Mouse (Mus musculus): ENCODE results near the gene Rps9. TPM values are rescaled to one million over a fixed set of nuclear protein-coding genes. Genes with fewer than 3 reads are reported as not detected.
"Not testable (repeated sequence)": the region's sequence is repeated elsewhere in the genome, so short reads cannot be mapped to it uniquely, and the experiment has no call there.

Gene Rps9
- total RNA-seq, 1 experiment: 2,308 TPM

DNA sequence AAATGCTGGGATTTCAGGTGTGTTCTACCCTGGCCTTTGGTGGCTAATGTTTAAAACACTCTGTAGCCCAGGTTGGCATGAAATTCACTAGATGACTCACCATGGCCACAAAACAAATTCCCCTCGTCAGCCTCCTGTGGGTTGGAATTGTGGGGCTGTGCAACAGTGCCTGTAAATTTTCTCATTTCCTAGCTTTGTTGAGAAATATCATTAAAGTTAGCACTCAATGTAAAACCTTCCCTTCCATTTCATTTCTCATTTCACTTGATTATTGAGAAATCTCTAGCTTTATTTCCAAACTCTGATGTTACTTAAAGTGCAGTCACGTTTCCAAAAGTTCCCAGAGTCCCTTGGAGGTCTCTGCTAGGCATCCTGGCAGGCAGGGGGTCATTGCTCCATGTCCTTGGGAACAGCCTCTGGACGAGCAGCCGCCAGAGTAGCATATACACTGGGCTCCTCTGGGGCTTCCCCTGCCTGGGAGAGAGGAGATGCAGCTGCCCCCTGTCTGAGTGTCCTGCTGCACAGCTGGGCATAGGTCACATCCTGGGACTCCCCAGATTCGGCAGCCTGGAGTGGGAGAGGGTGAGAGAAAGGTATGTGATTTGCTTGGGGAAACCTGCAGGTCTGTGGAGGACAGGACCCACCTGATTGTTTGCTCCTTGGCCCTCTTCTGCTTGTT is 8.6 kb downstream of the Rps9 start:
- no peak overlapping the region for H3K4me3 ChIP-seq (ENCODE audit: insufficient read depth in 1 of 2, low read depth in 1 of 2, low read length in 2 of 2, poor library complexity in 1 of 2, severe bottlenecking in 1 of 2)
- DNase-seq (ENCODE audit: low read depth, low spot score): no peak
- no peaks in the 10 kb centered on the region for H3K9me3 ChIP-seq (ENCODE audit: control insufficient read depth, insufficient read depth, low read depth, low read length)
- in situ Hi-C loops (cut with MboI; ENCODE audit: low sequenced_read_pairs in 2 of 2, unreplicated experiment in 2 of 2): no loop called here
- no peak overlapping the region for H3K27ac ChIP-seq (ENCODE audit: insufficient read depth, low read depth, low read length, poor library complexity, severe bottlenecking)
- H3K9ac ChIP-seq (ENCODE audit: insufficient read depth, low read depth, low read length, poor library complexity, severe bottlenecking): no peak overlapping the region
- no peaks in the 10 kb centered on the region; the same call in 1 of the 2 replicates for H3K36me3 ChIP-seq (ENCODE audit: control insufficient read depth, insufficient read depth, low read length, poor library complexity, severe bottlenecking)
- H3K4me1 ChIP-seq (ENCODE audit: control insufficient read depth in 2 of 2, insufficient read depth in 2 of 2, low read length in 2 of 2, poor library complexity in 1 of 2): no peaks in the 10 kb centered on the region
- TF ChIP-seq MAFK (IDR thresholded peaks at IDR 0.05; ENCODE audit: insufficient read depth, low read depth, low read length) (no peak), ZNF384 (IDR thresholded peaks at IDR 0.05; ENCODE audit: low read depth, low read length) (no peak), ZC3H11A (IDR thresholded peaks at IDR 0.05; ENCODE audit: borderline replicate concordance, low read depth, low read length) (no peak), HCFC1 (IDR thresholded peaks at IDR 0.05; ENCODE audit: borderline replicate concordance, insufficient read depth, low read length) (no peak), CHD2 (IDR thresholded peaks at IDR 0.05; ENCODE audit: low read depth, low read length) (no peak)

DNA sequence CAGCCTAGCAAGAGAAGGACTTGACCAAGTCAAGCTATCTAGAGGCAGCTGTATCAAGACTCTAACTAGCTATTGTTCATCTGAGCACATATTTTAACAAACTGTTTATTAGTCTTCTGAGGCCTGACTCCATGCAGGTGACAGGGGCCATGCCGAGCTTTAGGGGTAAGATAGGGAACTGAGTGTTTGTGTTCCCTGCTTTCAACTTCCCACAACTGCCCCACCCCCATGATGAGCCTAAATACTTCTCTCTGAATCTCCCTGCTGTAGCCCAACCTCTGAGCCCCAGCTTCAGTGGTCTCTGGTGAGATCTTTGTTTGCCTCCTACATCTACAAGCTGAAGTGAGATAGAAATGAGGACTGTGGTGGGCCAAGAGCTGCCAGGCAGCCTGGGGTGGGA is 11.5 kb downstream of the Rps9 start:
- no peaks in the 10 kb centered on the region for H3K36me3 ChIP-seq (ENCODE audit: control insufficient read depth, insufficient read depth, low read length, poor library complexity, severe bottlenecking)
- H3K4me1 ChIP-seq (ENCODE audit: control insufficient read depth in 2 of 2, insufficient read depth in 2 of 2, low read length in 2 of 2, poor library complexity in 1 of 2): no peaks in the 10 kb centered on the region
- no peak overlapping the region for H3K27ac ChIP-seq (ENCODE audit: insufficient read depth, low read depth, low read length, poor library complexity, severe bottlenecking)
- no peak for DNase-seq (ENCODE audit: low read depth, low spot score)
- H3K9ac ChIP-seq (ENCODE audit: insufficient read depth, low read depth, low read length, poor library complexity, severe bottlenecking): no peak overlapping the region
- no peak overlapping the region for H3K4me3 ChIP-seq (ENCODE audit: insufficient read depth in 1 of 2, low read depth in 1 of 2, low read length in 2 of 2, poor library complexity in 1 of 2, severe bottlenecking in 1 of 2)
- H3K9me3 ChIP-seq (ENCODE audit: control insufficient read depth, insufficient read depth, low read depth, low read length): no peaks in the 10 kb centered on the region
- no peak for TF ChIP-seq CHD2 (IDR thresholded peaks at IDR 0.05; ENCODE audit: low read depth, low read length)
- in situ Hi-C loops (cut with MboI; ENCODE audit: low sequenced_read_pairs in 2 of 2, unreplicated experiment in 2 of 2): no loop called here

DNA sequence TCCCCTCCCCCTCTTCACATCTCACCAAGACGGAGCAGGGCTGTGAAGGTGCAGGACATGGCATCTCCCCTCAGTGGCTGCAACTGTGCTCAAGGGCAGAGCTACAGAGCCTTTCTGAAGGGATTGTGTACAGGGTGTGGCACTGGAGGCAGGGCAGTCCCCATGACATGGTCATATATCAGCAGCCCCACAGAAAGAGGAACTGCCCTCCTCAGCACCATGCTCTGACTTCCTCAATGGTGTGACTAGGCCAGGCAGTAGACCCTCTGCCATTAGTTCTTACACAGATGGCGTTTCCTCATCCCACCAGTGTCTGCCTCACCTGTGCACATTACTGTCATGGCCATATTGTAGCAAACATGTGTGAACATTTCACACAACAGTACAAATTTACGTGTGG is 16.5 kb downstream of the Rps9 start, which contains the start of gene Pirb:
Gene Pirb, minus strand, starts transcription at position 124 of the 400 bp plus-strand sequence.
- H3K4me1 ChIP-seq (ENCODE audit: control insufficient read depth in 2 of 2, insufficient read depth in 2 of 2, low read length in 2 of 2, poor library complexity in 1 of 2); H3K9me3 ChIP-seq (ENCODE audit: control insufficient read depth, insufficient read depth, low read depth, low read length); DNase-seq (ENCODE audit: low read depth, low spot score); H3K27ac ChIP-seq (ENCODE audit: insufficient read depth, low read depth, low read length, poor library complexity, severe bottlenecking); H3K36me3 ChIP-seq (ENCODE audit: control insufficient read depth, insufficient read depth, low read length, poor library complexity, severe bottlenecking); H3K9ac ChIP-seq (ENCODE audit: insufficient read depth, low read depth, low read length, poor library complexity, severe bottlenecking); H3K4me3 ChIP-seq (ENCODE audit: insufficient read depth in 1 of 2, low read depth in 1 of 2, low read length in 2 of 2, poor library complexity in 1 of 2, severe bottlenecking in 1 of 2); in situ Hi-C loops (cut with MboI; ENCODE audit: low sequenced_read_pairs in 2 of 2, unreplicated experiment in 2 of 2): not testable (repeated sequence)

DNA sequence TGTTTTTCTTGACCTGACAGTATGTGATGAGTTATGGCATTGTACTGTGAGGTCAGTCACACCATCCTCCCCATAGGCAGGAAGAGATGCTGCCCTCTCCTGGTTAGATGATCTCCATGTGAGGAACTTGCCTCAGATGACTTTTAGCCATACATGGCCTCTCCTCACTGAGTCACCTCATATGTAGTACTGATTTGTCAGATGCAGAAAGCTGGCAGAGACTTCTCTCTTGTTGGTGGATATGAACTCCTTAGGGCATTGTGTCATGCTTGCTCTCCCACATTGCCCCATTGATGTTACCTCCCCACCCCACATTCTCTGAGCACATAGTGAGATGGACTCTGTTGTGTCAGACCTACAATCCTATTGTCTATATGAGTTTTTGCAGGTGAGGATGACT is 21.7 kb downstream of the Rps9 start:
- H3K36me3 ChIP-seq (ENCODE audit: control insufficient read depth, insufficient read depth, low read length, poor library complexity, severe bottlenecking); H3K9ac ChIP-seq (ENCODE audit: insufficient read depth, low read depth, low read length, poor library complexity, severe bottlenecking); H3K27ac ChIP-seq (ENCODE audit: insufficient read depth, low read depth, low read length, poor library complexity, severe bottlenecking); H3K4me3 ChIP-seq (ENCODE audit: insufficient read depth in 1 of 2, low read depth in 1 of 2, low read length in 2 of 2, poor library complexity in 1 of 2, severe bottlenecking in 1 of 2); H3K9me3 ChIP-seq (ENCODE audit: control insufficient read depth, insufficient read depth, low read depth, low read length); H3K4me1 ChIP-seq (ENCODE audit: control insufficient read depth in 2 of 2, insufficient read depth in 2 of 2, low read length in 2 of 2, poor library complexity in 1 of 2); DNase-seq (ENCODE audit: low read depth, low spot score); in situ Hi-C loops (cut with MboI; ENCODE audit: low sequenced_read_pairs in 2 of 2, unreplicated experiment in 2 of 2): not testable (repeated sequence)

DNA sequence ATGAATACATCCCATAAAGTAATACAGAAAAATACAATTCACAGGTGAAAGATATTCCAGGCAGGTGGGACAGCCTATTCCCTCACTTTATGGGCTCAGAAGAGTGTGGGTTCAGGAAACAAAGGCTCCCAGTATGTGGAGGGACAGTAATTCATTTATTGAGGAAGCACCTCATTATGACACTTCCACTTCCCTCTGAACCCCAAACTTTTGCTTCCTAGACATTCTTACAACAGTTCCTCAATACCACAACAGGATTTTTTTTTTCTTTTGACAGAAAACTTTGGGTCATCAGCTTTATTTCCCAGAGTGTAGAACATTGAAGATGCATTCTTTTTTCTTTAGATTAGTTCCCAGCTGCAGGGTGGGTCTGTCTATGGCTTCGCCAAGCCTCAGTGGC is 28.9 kb downstream of the Rps9 start:
- not testable (repeated sequence) for H3K9ac ChIP-seq (ENCODE audit: insufficient read depth, low read depth, low read length, poor library complexity, severe bottlenecking); H3K4me3 ChIP-seq (ENCODE audit: insufficient read depth in 1 of 2, low read depth in 1 of 2, low read length in 2 of 2, poor library complexity in 1 of 2, severe bottlenecking in 1 of 2)

More for the DNA sequence above, 28.9 kb downstream of the Rps9 start:
- in situ Hi-C loops (cut with MboI; ENCODE audit: low sequenced_read_pairs in 2 of 2, unreplicated experiment in 2 of 2); H3K9me3 ChIP-seq (ENCODE audit: control insufficient read depth, insufficient read depth, low read depth, low read length); DNase-seq (ENCODE audit: low read depth, low spot score); H3K27ac ChIP-seq (ENCODE audit: insufficient read depth, low read depth, low read length, poor library complexity, severe bottlenecking); H3K4me1 ChIP-seq (ENCODE audit: control insufficient read depth in 2 of 2, insufficient read depth in 2 of 2, low read length in 2 of 2, poor library complexity in 1 of 2); H3K36me3 ChIP-seq (ENCODE audit: control insufficient read depth, insufficient read depth, low read length, poor library complexity, severe bottlenecking): not testable (repeated sequence)

Other genes with a start within 250 kb of the Rps9 start
- gene Tarm1, start 201.4 kb upstream of the Rps9 start, total RNA-seq (2012; rRNA removed): 0.85 and 1.6 TPM in 2 replicates
- gene Oscar, start 87.8 kb upstream of the Rps9 start, total RNA-seq (2012; rRNA removed): 0.13 and 0.26 TPM in 2 replicates
- 236 and 303 TPM in 2 replicates for gene Ndufa3, start 86.6 kb upstream of the Rps9 start, total RNA-seq (2012; rRNA removed)
- gene Tfpt, start 74.1 kb upstream of the Rps9 start, total RNA-seq (2012; rRNA removed): 25.4 and 29.1 TPM in 2 replicates
- 109 and 137 TPM in 2 replicates for gene Prpf31, start 74.0 kb upstream of the Rps9 start, total RNA-seq (2012; rRNA removed)
- gene Cnot3, start 58.7 kb upstream of the Rps9 start, total RNA-seq (2012; rRNA removed): 47.3 and 54.4 TPM in 2 replicates
- 4.5 and 5.7 TPM in 2 replicates for gene Leng1, start 38.2 kb upstream of the Rps9 start, total RNA-seq (2012; rRNA removed)
- 2.9 and 5.3 TPM in 2 replicates for gene Tmc4, start 26.4 kb upstream of the Rps9 start, total RNA-seq (2012; rRNA removed)
- 79.0 and 90.2 TPM in 2 replicates for gene Tsen34, start 11.1 kb upstream of the Rps9 start, total RNA-seq (2012; rRNA removed)
- gene Mboat7, start 10.5 kb upstream of the Rps9 start, total RNA-seq (2012; rRNA removed): 34.4 and 55.9 TPM in 2 replicates
- gene Pirb, start 16.4 kb downstream of the Rps9 start, total RNA-seq (2012; rRNA removed): 0.09 TPM in 1 of 2 replicates, not detected in the other
- not detected in 2 replicates for gene Gm15448, start 121.7 kb downstream of the Rps9 start, total RNA-seq (2012; rRNA removed)
- gene Pira2, start 141.1 kb downstream of the Rps9 start, total RNA-seq (2012; rRNA removed): not detected in 2 replicates
- gene Gm14548, start 194.1 kb downstream of the Rps9 start, total RNA-seq (2012; rRNA removed): not detected in 2 replicates
- not detected in 2 replicates for gene Lilra6, start 211.5 kb downstream of the Rps9 start, total RNA-seq (2012; rRNA removed)

Measured in ES-E14 (cell line).